Mouse (Mus musculus): Measurements from ENCODE around the gene Tmem229b. TPM values are rescaled to one million over a fixed set of nuclear protein-coding genes. Genes with fewer than 3 reads are reported as not detected.
"Not testable (repeated sequence)": the region's sequence is repeated elsewhere in the genome, so short reads cannot be mapped to it uniquely, and the experiment has no call there.

Tmem229b gene
- polyA plus RNA-seq, 1 experiment from 2014 or later: 11.6 TPM

- Histone ChIP-seq H3K4me1 (ENCODE audit: control insufficient read depth, insufficient read depth, low read length) (no peaks in the 10 kb centered on the region), H3K36me3 (ENCODE audit: control insufficient read depth, insufficient read depth, low read length) (no peaks in the 10 kb centered on the region), H3K27ac (ENCODE audit: low read depth, low read length) (no peak overlapping the region), H3K9me3 (ENCODE audit: control insufficient read depth, low read length) (no peaks in the 10 kb centered on the region), H3K4me3 (ENCODE audit: low read depth, low read length) (no peak overlapping the region), H3K9ac (ENCODE audit: low read length) (no peak overlapping the region), H3K27me3 (ENCODE audit: control insufficient read depth, insufficient read depth, low read length) (no peaks in the 10 kb centered on the region), H3K4me2 (ENCODE audit: low read depth) (no peak overlapping the region)
- WGBS: 86% methylated on average over 4 of the region's 4 CpGs
- no peak for DNase-seq (ENCODE audit: low spot score)
- no peak for ATAC-seq (ENCODE audit: insufficient read depth, low FRiP score, low TSS enrichment)
Measured at GRCm38 (mm10) chr12:78977552-78977951, 29.9 kb downstream of the Tmem229b start.

GRCm38 (mm10) chr12:78977078-78977477 is 30.3 kb downstream of the Tmem229b start:
- no peak overlapping the region for H3K27ac ChIP-seq (ENCODE audit: low read depth, low read length)
- H3K4me3 ChIP-seq (ENCODE audit: low read depth, low read length): no peak overlapping the region
- ATAC-seq (ENCODE audit: insufficient read depth, low FRiP score, low TSS enrichment) (no peak), DNase-seq (ENCODE audit: low spot score) (no peak)
- H3K4me1 ChIP-seq (ENCODE audit: control insufficient read depth, insufficient read depth, low read length): no peaks in the 10 kb centered on the region
- H3K4me2 ChIP-seq (ENCODE audit: low read depth): no peak overlapping the region
- H3K9me3 ChIP-seq (ENCODE audit: control insufficient read depth, low read length): no peaks in the 10 kb centered on the region
- H3K27me3 ChIP-seq (ENCODE audit: control insufficient read depth, insufficient read depth, low read length): no peaks in the 10 kb centered on the region
- H3K9ac ChIP-seq (ENCODE audit: low read length): no peak overlapping the region
- H3K36me3 ChIP-seq (ENCODE audit: control insufficient read depth, insufficient read depth, low read length): no peaks in the 10 kb centered on the region
- 77% methylated on average over 4 of the region's 4 CpGs for WGBS

- Histone ChIP-seq H3K9ac (ENCODE audit: low read length) (no peak overlapping the region), H3K4me2 (ENCODE audit: low read depth) (no peak overlapping the region), H3K4me3 (ENCODE audit: low read depth, low read length) (no peak overlapping the region), H3K27me3 (ENCODE audit: control insufficient read depth, insufficient read depth, low read length) (no peaks in the 10 kb centered on the region), H3K36me3 (ENCODE audit: control insufficient read depth, insufficient read depth, low read length) (no peaks in the 10 kb centered on the region), H3K9me3 (ENCODE audit: control insufficient read depth, low read length) (no peaks in the 10 kb centered on the region), H3K27ac (ENCODE audit: low read depth, low read length) (no peak overlapping the region), H3K4me1 (ENCODE audit: control insufficient read depth, insufficient read depth, low read length) (no peaks in the 10 kb centered on the region)
- 91% methylated on average over 4 of the region's 4 CpGs for WGBS
- DNase-seq (ENCODE audit: low spot score) (no peak), ATAC-seq (ENCODE audit: insufficient read depth, low FRiP score, low TSS enrichment) (no peak)
Measured at GRCm38 (mm10) chr12:78975836-78976235, 31.6 kb downstream of the Tmem229b start.

- ATAC-seq (ENCODE audit: insufficient read depth, low FRiP score, low TSS enrichment) (no peak), DNase-seq (ENCODE audit: low spot score) (no peak)
- Histone ChIP-seq H3K27me3 (ENCODE audit: control insufficient read depth, insufficient read depth, low read length) (no peaks in the 10 kb centered on the region), H3K9ac (ENCODE audit: low read length) (no peak overlapping the region), H3K4me3 (ENCODE audit: low read depth, low read length) (no peak overlapping the region), H3K9me3 (ENCODE audit: control insufficient read depth, low read length) (no peaks in the 10 kb centered on the region), H3K4me1 (ENCODE audit: control insufficient read depth, insufficient read depth, low read length) (no peaks in the 10 kb centered on the region), H3K27ac (ENCODE audit: low read depth, low read length) (no peak overlapping the region), H3K4me2 (ENCODE audit: low read depth) (no peak overlapping the region), H3K36me3 (ENCODE audit: control insufficient read depth, insufficient read depth, low read length) (no peaks in the 10 kb centered on the region)
- WGBS: 90% methylated on average over 5 of the region's 5 CpGs
Measured at GRCm38 (mm10) chr12:78974767-78975166, 32.7 kb downstream of the Tmem229b start.

- DNase-seq (ENCODE audit: low spot score): no peak
- Histone ChIP-seq H3K4me2 (ENCODE audit: low read depth) (no peak overlapping the region), H3K4me3 (ENCODE audit: low read depth, low read length) (no peak overlapping the region), H3K4me1 (ENCODE audit: control insufficient read depth, insufficient read depth, low read length) (no peaks in the 10 kb centered on the region), H3K36me3 (ENCODE audit: control insufficient read depth, insufficient read depth, low read length) (no peaks in the 10 kb centered on the region), H3K9me3 (ENCODE audit: control insufficient read depth, low read length) (no peaks in the 10 kb centered on the region), H3K9ac (ENCODE audit: low read length) (no peak overlapping the region), H3K27ac (ENCODE audit: low read depth, low read length) (no peak overlapping the region), H3K27me3 (ENCODE audit: control insufficient read depth, insufficient read depth, low read length) (no peaks in the 10 kb centered on the region)
- ATAC-seq (ENCODE audit: insufficient read depth, low FRiP score, low TSS enrichment): no peak
- 92% methylated on average over 2 of the region's 2 CpGs for WGBS
Measured at GRCm38 (mm10) chr12:78973779-78974178, 33.6 kb downstream of the Tmem229b start.

- Histone ChIP-seq H3K9ac (ENCODE audit: low read length) (no peak overlapping the region), H3K27me3 (ENCODE audit: control insufficient read depth, insufficient read depth, low read length) (no peaks in the 10 kb centered on the region), H3K4me2 (ENCODE audit: low read depth) (no peak overlapping the region), H3K27ac (ENCODE audit: low read depth, low read length) (no peak overlapping the region), H3K36me3 (ENCODE audit: control insufficient read depth, insufficient read depth, low read length) (no peaks in the 10 kb centered on the region), H3K4me1 (ENCODE audit: control insufficient read depth, insufficient read depth, low read length) (no peaks in the 10 kb centered on the region), H3K4me3 (ENCODE audit: low read depth, low read length) (no peak overlapping the region), H3K9me3 (ENCODE audit: control insufficient read depth, low read length) (no peaks in the 10 kb centered on the region)
- 67% methylated on average over 2 of the region's 2 CpGs for WGBS
- ATAC-seq (ENCODE audit: insufficient read depth, low FRiP score, low TSS enrichment) (no peak), DNase-seq (ENCODE audit: low spot score) (no peak)
Measured at GRCm38 (mm10) chr12:78971649-78972048, 35.8 kb downstream of the Tmem229b start.

GRCm38 (mm10) chr12:78970725-78971124 is 36.7 kb downstream of the Tmem229b start:
- Histone ChIP-seq H3K4me2 (ENCODE audit: low read depth) (no peak overlapping the region), H3K27me3 (ENCODE audit: control insufficient read depth, insufficient read depth, low read length) (no peaks in the 10 kb centered on the region), H3K9ac (ENCODE audit: low read length) (no peak overlapping the region), H3K4me1 (ENCODE audit: control insufficient read depth, insufficient read depth, low read length) (no peaks in the 10 kb centered on the region), H3K27ac (ENCODE audit: low read depth, low read length) (no peak overlapping the region), H3K36me3 (ENCODE audit: control insufficient read depth, insufficient read depth, low read length) (no peaks in the 10 kb centered on the region), H3K9me3 (ENCODE audit: control insufficient read depth, low read length) (no peaks in the 10 kb centered on the region), H3K4me3 (ENCODE audit: low read depth, low read length) (no peak overlapping the region)
- DNase-seq (ENCODE audit: low spot score) (no peak), ATAC-seq (ENCODE audit: insufficient read depth, low FRiP score, low TSS enrichment) (no peak)
- WGBS: 88% methylated on average over 7 of the region's 7 CpGs

- H3K9ac ChIP-seq (ENCODE audit: low read length); H3K4me2 ChIP-seq (ENCODE audit: low read depth); H3K4me1 ChIP-seq (ENCODE audit: control insufficient read depth, insufficient read depth, low read length); H3K27me3 ChIP-seq (ENCODE audit: control insufficient read depth, insufficient read depth, low read length); ATAC-seq (ENCODE audit: insufficient read depth, low FRiP score, low TSS enrichment); H3K4me3 ChIP-seq (ENCODE audit: low read depth, low read length); H3K36me3 ChIP-seq (ENCODE audit: control insufficient read depth, insufficient read depth, low read length); H3K27ac ChIP-seq (ENCODE audit: low read depth, low read length); DNase-seq (ENCODE audit: low spot score); H3K9me3 ChIP-seq (ENCODE audit: control insufficient read depth, low read length): not testable (repeated sequence)
- 86% methylated on average over 11 of the region's 11 CpGs for WGBS
Measured at GRCm38 (mm10) chr12:78964496-78964895, 42.9 kb downstream of the Tmem229b start.

GRCm38 (mm10) chr12:78956405-78956804 is 51.0 kb downstream of the Tmem229b start:
- 87% methylated on average over 4 of the region's 4 CpGs for WGBS
- no peaks in the 10 kb centered on the region; the same call in 1 of the 2 replicates for H3K9me3 ChIP-seq (ENCODE audit: control insufficient read depth, low read length)
- DNase-seq (ENCODE audit: low spot score) (no peak), ATAC-seq (ENCODE audit: insufficient read depth, low FRiP score, low TSS enrichment) (no peak)
- no peaks in the 10 kb centered on the region for H3K4me1 ChIP-seq (ENCODE audit: control insufficient read depth, insufficient read depth, low read length)
- H3K9ac ChIP-seq (ENCODE audit: low read length): no peak overlapping the region
- H3K27me3 ChIP-seq (ENCODE audit: control insufficient read depth, insufficient read depth, low read length): no peaks in the 10 kb centered on the region
- no peak overlapping the region for H3K4me3 ChIP-seq (ENCODE audit: low read depth, low read length)
- H3K36me3 ChIP-seq (ENCODE audit: control insufficient read depth, insufficient read depth, low read length): no peaks in the 10 kb centered on the region
- no peak overlapping the region for H3K27ac ChIP-seq (ENCODE audit: low read depth, low read length)
- no peak overlapping the region for H3K4me2 ChIP-seq (ENCODE audit: low read depth)
